Mouse (Mus musculus) liver, embryonic 15.5 days (tissue): ENCODE results near the gene Zbtb22. TPM values are rescaled to one million over a fixed set of nuclear protein-coding genes. Genes with fewer than 3 reads are reported as not detected.

Source experiments
- ATAC-seq: fragments of 200-750 bp; cut with Nextera tagmentation; 2 replicates; pipeline ENCODE4 v1.8.0; 2017; ENCODE audit warnings: moderate number of reproducible peaks, mild to moderate bottlenecking, moderate library complexity; ENCODE audit not compliant: insufficient read depth
- H3K27ac ChIP-seq: fragments of 300-500 bp; sonication (generic); replicated peaks from 2 replicates; pipeline ENCODE4 v1.5.1; 2015; ENCODE audit warnings: mild to moderate bottlenecking, inconsistent platforms
- H3K27me3 ChIP-seq: fragments of 300-500 bp; sonication (generic); 2 replicates; pipeline ENCODE4 v1.6.1; 2015; ENCODE audit warnings: mild to moderate bottlenecking, inconsistent platforms
- H3K36me3 ChIP-seq: fragments of 300-500 bp; sonication (generic); replicated peaks from 2 replicates; pipeline ENCODE4 v1.6.1; 2015; ENCODE audit warnings: moderate library complexity, mild to moderate bottlenecking, inconsistent platforms
- H3K4me1 ChIP-seq: fragments of 300-500 bp; sonication (generic); replicated peaks from 2 replicates; pipeline ENCODE4 v1.6.1; 2015; ENCODE audit warnings: inconsistent platforms
- H3K4me2 ChIP-seq: fragments of 300-500 bp; sonication (generic); 2 replicates; pipeline ENCODE4 v1.6.1; 2015; ENCODE audit warnings: moderate library complexity, mild to moderate bottlenecking, inconsistent platforms
- H3K4me3 ChIP-seq: fragments of 300-500 bp; sonication (generic); replicated peaks from 2 replicates; pipeline ENCODE4 v1.5.1; 2015; ENCODE audit warnings: mild to moderate bottlenecking, inconsistent platforms
- H3K9ac ChIP-seq: fragments of 300-500 bp; sonication (generic); 2 replicates; pipeline ENCODE4 v1.6.1; 2015; ENCODE audit warnings: moderate library complexity, mild to moderate bottlenecking, inconsistent platforms
- H3K9me3 ChIP-seq: fragments of 300-500 bp; sonication (generic); replicated peaks from 2 replicates; pipeline ENCODE4 v1.6.1; 2016; ENCODE audit warnings: inconsistent platforms
- WGBS: fragments of 180-500 bp; shearing (Covaris S2); methylation state at CpG from one replicate; pipeline ENCODE4 v1.1.7; 2015; ENCODE audit warnings: mixed read lengths; ENCODE audit not compliant: insufficient replicate concordance; 5-methylcytosine and 5-hydroxymethylcytosine counted together
- microRNA-seq: library from miRNA; unstranded; fragments of <30 nt; microRNA quantifications from one replicate; pipeline ENCODE4, GENCODE M21; 2016
- polyA plus RNA-seq: library from polyadenylated mRNA; unstranded; fragments of >200 nt; fragmentation: Nextera tagmentation; extraction: Ambion mirVana; gene quantifications from 2 replicates; pipeline ENCODE4 v1.2.1, GENCODE M21; 2015

Zbtb22 gene
- polyA plus RNA-seq, 1 experiment from 2014 or later: 8.2 TPM

DNA sequence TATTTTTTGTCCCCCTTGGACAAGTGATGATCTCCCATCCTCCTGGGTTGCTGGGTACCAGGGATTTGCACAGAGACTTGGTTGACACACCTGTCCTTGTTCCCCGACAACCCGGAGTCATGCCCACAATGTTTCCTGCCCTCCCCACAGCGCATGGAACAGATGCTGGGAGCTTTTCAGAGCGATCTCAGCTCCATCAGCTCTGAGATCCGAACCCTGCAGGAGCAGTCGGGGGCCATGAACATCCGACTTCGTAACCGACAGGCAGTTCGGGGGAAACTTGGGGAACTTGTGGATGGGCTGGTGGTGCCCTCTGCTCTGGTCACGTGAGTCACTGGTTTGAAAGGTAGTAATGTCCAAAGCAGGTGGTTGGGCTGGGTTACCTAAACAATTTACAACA lies 42.7 kb downstream of the Zbtb22 start:
- peaks cover 29% of the 10 kb centered on the region for H3K4me1 ChIP-seq
- 88% methylated on average over 11 of the region's 11 CpGs for WGBS
- H3K27ac ChIP-seq: no peak overlapping the region
- H3K9ac ChIP-seq: no peak overlapping the region
- no peaks in the 10 kb centered on the region for H3K9me3 ChIP-seq
- H3K4me3 ChIP-seq: no peak overlapping the region
- no peak overlapping the region for H3K4me2 ChIP-seq
- H3K36me3 ChIP-seq: peaks cover 67% of the 10 kb centered on the region
- no peaks in the 10 kb centered on the region for H3K27me3 ChIP-seq
- no peak for ATAC-seq

DNA sequence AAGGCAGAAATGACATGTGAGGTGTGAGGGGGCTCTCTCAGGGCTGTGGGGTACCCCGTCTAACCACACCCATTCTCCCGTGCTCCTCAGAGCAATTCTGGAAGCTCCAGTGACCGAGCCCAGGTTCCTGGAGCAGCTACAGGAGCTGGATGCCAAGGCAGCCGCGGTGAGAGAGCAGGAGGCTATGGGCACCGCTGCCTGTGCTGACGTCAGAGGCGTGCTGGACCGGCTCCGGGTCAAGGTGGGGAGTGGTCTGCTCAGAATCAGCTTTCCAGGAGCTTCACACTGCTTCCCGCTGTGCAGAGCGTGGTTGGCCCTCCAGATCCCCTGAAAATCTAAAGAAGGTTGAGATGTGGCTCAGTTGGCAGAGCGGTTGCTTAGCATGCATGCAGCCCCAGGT lies 43.4 kb downstream of the Zbtb22 start:
- WGBS: 85% methylated on average over 13 of the region's 13 CpGs
- peaks cover 67% of the 10 kb centered on the region for H3K36me3 ChIP-seq
- H3K4me1 ChIP-seq: peaks cover 23% of the 10 kb centered on the region
- no peak overlapping the region for H3K4me2 ChIP-seq
- no peaks in the 10 kb centered on the region for H3K27me3 ChIP-seq
- H3K27ac ChIP-seq: no peak overlapping the region
- no peak overlapping the region for H3K4me3 ChIP-seq
- ATAC-seq: no peak
- no peak overlapping the region for H3K9ac ChIP-seq
- no peaks in the 10 kb centered on the region for H3K9me3 ChIP-seq

DNA sequence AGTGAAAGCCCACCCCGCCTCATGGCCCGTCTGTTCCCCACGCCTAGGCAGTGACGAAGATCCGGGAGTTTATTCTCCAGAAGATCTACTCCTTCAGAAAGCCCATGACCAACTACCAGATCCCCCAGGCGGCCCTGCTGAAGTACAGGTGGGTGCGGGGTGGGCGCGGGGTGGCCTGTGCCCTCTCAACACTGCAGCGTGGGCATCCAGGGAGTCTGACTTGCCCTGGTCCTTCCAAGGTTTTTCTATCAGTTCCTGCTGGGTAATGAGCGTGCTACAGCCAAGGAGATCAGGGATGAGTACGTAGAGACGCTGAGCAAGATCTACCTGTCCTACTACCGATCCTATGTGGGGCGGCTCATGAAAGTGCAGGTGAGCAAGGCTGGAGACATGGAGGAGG lies 44.2 kb downstream of the Zbtb22 start:
- Histone ChIP-seq H3K36me3 (peaks cover 66% of the 10 kb centered on the region), H3K4me1 (peaks cover 16% of the 10 kb centered on the region), H3K4me2 (no peak overlapping the region), H3K9me3 (no peaks in the 10 kb centered on the region), H3K9ac (no peak overlapping the region), H3K27me3 (no peaks in the 10 kb centered on the region), H3K27ac (no peak overlapping the region), H3K4me3 (no peak overlapping the region)
- 81% methylated on average over 15 of the region's 15 CpGs for WGBS
- no peak for ATAC-seq

DNA sequence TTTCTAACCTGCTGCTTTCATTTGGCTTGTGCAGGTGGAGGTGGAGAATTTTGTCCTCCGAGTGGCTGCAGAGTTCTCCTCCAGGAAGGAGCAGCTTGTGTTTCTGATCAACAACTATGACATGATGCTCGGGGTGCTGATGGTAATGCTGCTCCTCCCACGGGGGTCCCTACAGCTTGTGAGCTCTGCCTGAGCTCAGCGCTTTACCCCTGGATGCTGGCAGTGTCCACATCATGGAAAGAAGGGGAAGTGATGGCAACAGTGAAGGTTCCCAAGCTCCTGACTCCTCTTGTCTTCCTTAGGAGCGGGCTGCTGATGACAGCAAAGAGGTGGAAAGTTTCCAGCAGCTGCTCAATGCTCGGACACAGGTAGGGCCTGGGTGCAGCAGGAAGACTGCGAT lies 47.2 kb downstream of the Zbtb22 start:
- H3K4me1 ChIP-seq: no peaks in the 10 kb centered on the region
- peaks cover 79% of the 10 kb centered on the region for H3K36me3 ChIP-seq
- ATAC-seq: no peak
- no peak overlapping the region for H3K9ac ChIP-seq
- H3K27me3 ChIP-seq: no peaks in the 10 kb centered on the region
- H3K27ac ChIP-seq: no peak overlapping the region
- WGBS: 75% methylated on average over 7 of the region's 7 CpGs
- H3K9me3 ChIP-seq: no peaks in the 10 kb centered on the region
- no peak overlapping the region for H3K4me2 ChIP-seq
- H3K4me3 ChIP-seq: no peak overlapping the region

DNA sequence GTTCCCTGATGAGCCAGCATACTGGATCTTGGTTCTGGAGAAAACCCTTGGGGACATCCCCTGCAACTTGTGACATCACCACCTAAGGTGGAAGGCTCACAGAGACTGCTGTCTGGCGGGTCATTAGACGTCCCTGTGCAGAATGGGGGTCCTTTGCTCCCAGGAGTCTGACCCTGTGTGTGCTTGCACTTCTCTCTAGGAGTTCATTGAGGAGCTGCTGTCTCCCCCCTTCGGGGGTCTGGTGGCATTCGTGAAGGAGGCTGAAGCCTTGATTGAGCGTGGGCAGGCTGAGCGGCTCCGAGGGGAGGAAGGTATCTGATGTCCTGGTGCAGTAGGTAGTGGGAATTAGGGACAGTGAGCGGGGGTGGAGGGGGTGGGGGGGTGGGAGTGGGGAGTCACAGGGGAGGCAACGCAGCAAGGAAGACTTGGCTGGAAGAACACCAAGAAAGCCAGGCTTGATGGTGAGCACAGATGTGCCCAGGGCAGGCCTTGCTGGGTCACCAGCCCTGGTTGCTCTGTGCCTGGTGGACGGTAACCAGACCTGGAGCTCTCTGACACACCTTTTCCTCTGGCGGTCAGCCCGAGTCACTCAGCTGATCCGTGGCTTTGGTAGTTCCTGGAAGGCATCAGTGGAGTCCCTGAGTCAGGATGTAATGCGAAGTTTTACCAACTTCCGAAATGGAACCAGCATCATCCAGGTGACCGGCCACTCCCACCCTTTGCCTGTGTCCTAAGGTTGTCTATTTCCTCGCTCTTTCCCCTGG lies 49.6 kb downstream of the Zbtb22 start:
- no peaks in the 10 kb centered on the region for H3K27me3 ChIP-seq
- H3K4me3 ChIP-seq: no peak overlapping the region
- no peak overlapping the region for H3K27ac ChIP-seq
- ATAC-seq: no peak
- H3K36me3 ChIP-seq: peaks cover 55% of the 10 kb centered on the region
- 83% methylated on average over 17 of the region's 17 CpGs for WGBS
- no peaks in the 10 kb centered on the region for H3K4me1 ChIP-seq
- H3K9me3 ChIP-seq: no peaks in the 10 kb centered on the region
- no peak overlapping the region for H3K4me2 ChIP-seq
- no peak overlapping the region for H3K9ac ChIP-seq

DNA sequence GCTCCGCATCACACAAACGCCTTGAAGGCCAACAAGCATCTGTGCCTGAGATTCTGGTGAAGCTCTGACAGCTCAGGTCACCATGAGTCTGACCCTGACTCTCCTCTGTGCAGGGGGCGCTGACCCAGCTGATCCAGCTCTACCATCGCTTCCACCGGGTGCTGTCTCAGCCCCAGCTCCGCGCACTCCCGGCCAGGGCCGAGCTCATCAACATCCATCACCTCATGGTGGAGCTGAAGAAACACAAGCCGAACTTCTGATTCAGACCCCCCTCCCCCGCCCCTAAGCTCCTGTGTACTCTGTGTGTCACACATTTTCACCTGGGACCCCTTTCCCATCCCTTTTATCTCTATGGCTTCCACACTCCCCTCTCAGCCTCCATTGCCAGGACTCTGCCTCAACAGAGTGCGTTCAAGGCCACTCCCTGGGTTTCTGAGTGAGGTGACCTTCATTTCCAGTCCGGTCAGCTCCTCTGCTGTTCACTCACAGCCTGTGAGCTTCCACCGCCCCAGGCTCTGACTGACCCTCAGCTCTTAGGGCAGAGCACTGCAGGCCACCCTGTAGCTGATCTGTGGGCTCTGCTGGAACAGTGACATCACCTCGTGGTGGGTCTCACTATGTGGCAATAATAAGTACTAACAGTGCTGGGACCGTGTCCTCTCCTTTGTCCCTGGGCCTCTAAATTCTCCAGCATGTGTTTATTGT lies 50.3 kb downstream of the Zbtb22 start:
- Histone ChIP-seq H3K27me3 (no peaks in the 10 kb centered on the region), H3K4me2 (no peak overlapping the region), H3K9ac (no peak overlapping the region), H3K9me3 (no peaks in the 10 kb centered on the region), H3K4me3 (no peak overlapping the region), H3K36me3 (peaks cover 47% of the 10 kb centered on the region), H3K27ac (no peak overlapping the region), H3K4me1 (no peaks in the 10 kb centered on the region)
- whole genome bisulfite sequencing: 81% methylated on average over 16 of the region's 16 CpGs
- no peak for ATAC-seq

DNA sequence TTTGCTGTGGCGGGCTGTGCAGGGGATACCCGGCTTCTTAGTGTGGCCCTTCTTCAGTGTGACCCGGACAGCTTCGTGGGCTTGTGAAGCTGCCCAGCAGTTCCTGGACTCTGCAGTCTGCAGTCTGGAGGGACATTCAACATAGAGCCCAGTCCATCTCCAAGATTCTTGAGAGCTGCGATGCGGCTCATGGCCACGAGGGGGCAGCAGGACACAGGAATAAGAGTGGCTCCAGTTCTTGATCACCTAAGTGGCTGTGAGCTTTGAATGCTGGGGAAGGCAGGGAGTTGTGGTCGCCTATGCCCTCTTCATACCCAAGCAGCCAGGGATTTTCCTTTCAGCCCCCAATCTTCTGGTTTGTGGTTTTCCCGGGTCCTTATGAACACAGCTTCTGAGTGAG lies 52.8 kb downstream of the Zbtb22 start:
- Histone ChIP-seq H3K27ac (no peak overlapping the region), H3K9me3 (no peaks in the 10 kb centered on the region), H3K27me3 (0 out of 2 replicates have a peak, but pooled peaks cover 7% of the 10 kb centered on the region), H3K4me2 (no peak overlapping the region), H3K4me3 (no peak overlapping the region), H3K4me1 (peaks cover 1% of the 10 kb centered on the region; the same call in 1 of the 2 replicates), H3K9ac (no peak overlapping the region), H3K36me3 (peaks cover 24% of the 10 kb centered on the region)
- peak; percentile 69 for ATAC-seq
- WGBS: 0% methylated on average over 9 of the region's 9 CpGs

Small RNA genes within 50 kb of the gene (microRNA-seq; reads per million reads assigned to microRNA genes)
- not detected for gene Gm27740

Other genes with a start within 250 kb of the Zbtb22 start
- 117 and 122 TPM in 2 replicates for gene Hnrnpm, start 229.0 kb upstream of the Zbtb22 start, polyA plus RNA-seq
- gene March2, start 197.2 kb upstream of the Zbtb22 start, polyA plus RNA-seq: 274 and 311 TPM in 2 replicates
- 111 and 116 TPM in 2 replicates for gene Rab11b, start 155.4 kb upstream of the Zbtb22 start, polyA plus RNA-seq
- 23.0 and 27.6 TPM in 2 replicates for gene Angptl4, start 134.1 kb upstream of the Zbtb22 start, polyA plus RNA-seq
- 10.4 and 12.8 TPM in 2 replicates for gene Kank3, start 105.4 kb upstream of the Zbtb22 start, polyA plus RNA-seq
- gene Rps28, start 91.3 kb upstream of the Zbtb22 start, polyA plus RNA-seq: 356 and 444 TPM in 2 replicates
- gene Ndufa7, start 91.3 kb upstream of the Zbtb22 start, polyA plus RNA-seq: 240 and 251 TPM in 2 replicates
- gene Cd320, start 72.8 kb upstream of the Zbtb22 start, polyA plus RNA-seq: 14.4 and 14.7 TPM in 2 replicates
- gene Gm7029, start 42.1 kb upstream of the Zbtb22 start, polyA plus RNA-seq: not detected in 2 replicates
- gene Kifc1, start 25.2 kb upstream of the Zbtb22 start, polyA plus RNA-seq: 7.5 and 8.3 TPM in 2 replicates
- 0.35 and 0.38 TPM in 2 replicates for gene Platr17, start 10.8 kb upstream of the Zbtb22 start, polyA plus RNA-seq
- 18.7 and 20.4 TPM in 2 replicates for gene Daxx, start 6.5 kb upstream of the Zbtb22 start, polyA plus RNA-seq
- 33.3 and 35.7 TPM in 2 replicates for gene Tapbp, start within 50 bp of the Zbtb22 start, polyA plus RNA-seq
- gene Rgl2, start 13.6 kb downstream of the Zbtb22 start, polyA plus RNA-seq: 8.2 and 10.2 TPM in 2 replicates
- gene Pfdn6, start 24.4 kb downstream of the Zbtb22 start, polyA plus RNA-seq: 89.6 and 96.8 TPM in 2 replicates
- 18.4 and 19.3 TPM in 2 replicates for gene Wdr46, start 24.8 kb downstream of the Zbtb22 start, polyA plus RNA-seq
- 2.4 and 2.5 TPM in 2 replicates for gene B3galt4, start 35.6 kb downstream of the Zbtb22 start, polyA plus RNA-seq
- gene Vps52, start 39.9 kb downstream of the Zbtb22 start, polyA plus RNA-seq: 23.3 and 24.6 TPM in 2 replicates
- 939 and 1,010 TPM in 2 replicates for gene Rps18, start 40.1 kb downstream of the Zbtb22 start, polyA plus RNA-seq
- gene H2-K1, start 84.4 kb downstream of the Zbtb22 start, polyA plus RNA-seq: 123 and 165 TPM in 2 replicates
- 5.5 and 7.2 TPM in 2 replicates for gene Ring1, start 108.8 kb downstream of the Zbtb22 start, polyA plus RNA-seq
- 30.7 and 37.0 TPM in 2 replicates for gene H2-Ke6, start 112.2 kb downstream of the Zbtb22 start, polyA plus RNA-seq
- gene Slc39a7, start 115.8 kb downstream of the Zbtb22 start, polyA plus RNA-seq: 56.3 and 68.5 TPM in 2 replicates
- 16.7 and 19.3 TPM in 2 replicates for gene Rxrb, start 115.9 kb downstream of the Zbtb22 start, polyA plus RNA-seq
- gene Col11a2, start 123.5 kb downstream of the Zbtb22 start, polyA plus RNA-seq: 0.59 and 0.79 TPM in 2 replicates
- gene H2-Oa, start 176.4 kb downstream of the Zbtb22 start, polyA plus RNA-seq: 0.17 and 0.40 TPM in 2 replicates
- 6.4 TPM in 2 replicates for gene H2-DMa, start 203.6 kb downstream of the Zbtb22 start, polyA plus RNA-seq
- 37.8 and 40.1 TPM in 2 replicates for gene Brd2, start 206.7 kb downstream of the Zbtb22 start, polyA plus RNA-seq
- gene H2-DMb2, start 227.4 kb downstream of the Zbtb22 start, polyA plus RNA-seq: 0.54 and 1.0 TPM in 2 replicates
- gene H2-DMb1, start 237.2 kb downstream of the Zbtb22 start, polyA plus RNA-seq: 1.6 and 1.7 TPM in 2 replicates